Mouse (Mus musculus): Measurements from ENCODE around the gene Tmem82.

The Tmem82 gene

GRCm38 (mm10) chr4:141627502-141627901 lies 9.1 kb upstream of the Tmem82 start:
- Histone ChIP-seq H3K36me3 (ENCODE audit: control insufficient read depth, insufficient read depth, low read length, poor library complexity, severe bottlenecking) (peaks cover 8% of the 10 kb centered on the region; the same call in 1 of the 2 replicates), H3K27me3 (ENCODE audit: control insufficient read depth, insufficient read depth, low read length, poor library complexity, severe bottlenecking) (no peaks in the 10 kb centered on the region)
- DNase-seq (ENCODE audit: low read depth, low spot score), result no peak

- no peak for DNase-seq (ENCODE audit: low read depth, low spot score)
- Histone ChIP-seq H3K27me3 (ENCODE audit: control insufficient read depth, insufficient read depth, low read length, poor library complexity, severe bottlenecking) (no peaks in the 10 kb centered on the region), H3K36me3 (ENCODE audit: control insufficient read depth, insufficient read depth, low read length, poor library complexity, severe bottlenecking) (peaks cover 8% of the 10 kb centered on the region; the same call in 1 of the 2 replicates)
These were observed 7.5 kb upstream of the Tmem82 start for GRCm38 (mm10) chr4:141625774-141626550.

- Histone ChIP-seq H3K27me3 (ENCODE audit: control insufficient read depth, insufficient read depth, low read length, poor library complexity, severe bottlenecking) (no peaks in the 10 kb centered on the region), H3K36me3 (ENCODE audit: control insufficient read depth, insufficient read depth, low read length, poor library complexity, severe bottlenecking) (peaks cover 5% of the 10 kb centered on the region; the same call in 1 of the 2 replicates)
- DNase-seq (ENCODE audit: low read depth, low spot score), result peak; percentile 80
These were observed 6.7 kb upstream of the Tmem82 start for GRCm38 (mm10) chr4:141624983-141625773.

GRCm38 (mm10) chr4:141624134-141624533 lies 5.7 kb upstream of the Tmem82 start:
- H3K36me3 ChIP-seq (ENCODE audit: control insufficient read depth, insufficient read depth, low read length, poor library complexity, severe bottlenecking), result 0 out of 2 replicates have a peak, but pooled peaks cover 3% of the 10 kb centered on the region
- H3K27me3 ChIP-seq (ENCODE audit: control insufficient read depth, insufficient read depth, low read length, poor library complexity, severe bottlenecking), result no peaks in the 10 kb centered on the region
- DNase-seq (ENCODE audit: low read depth, low spot score), result no peak

- no peaks in the 10 kb centered on the region for H3K27me3 ChIP-seq (ENCODE audit: control insufficient read depth, insufficient read depth, low read length, poor library complexity, severe bottlenecking)
- 0 out of 2 replicates have a peak, but pooled peaks cover 3% of the 10 kb centered on the region for H3K36me3 ChIP-seq (ENCODE audit: control insufficient read depth, insufficient read depth, low read length, poor library complexity, severe bottlenecking)
- DNase-seq (ENCODE audit: low read depth, low spot score), result no peak
These were observed 5.2 kb upstream of the Tmem82 start, which contains the start of gene Slc25a34 for GRCm38 (mm10) chr4:141623666-141624065. Gene Slc25a34, minus strand, starts transcription at chr4:141623821.

- no peak for DNase-seq (ENCODE audit: low read depth, low spot score)
- H3K36me3 ChIP-seq (ENCODE audit: control insufficient read depth, insufficient read depth, low read length, poor library complexity, severe bottlenecking), result 0 out of 2 replicates have a peak, but pooled peaks cover 1% of the 10 kb centered on the region
- no peaks in the 10 kb centered on the region for H3K27me3 ChIP-seq (ENCODE audit: control insufficient read depth, insufficient read depth, low read length, poor library complexity, severe bottlenecking)
These were observed 4.6 kb upstream of the Tmem82 start for GRCm38 (mm10) chr4:141623037-141623436.

GRCm38 (mm10) chr4:141622580-141622979 lies 4.1 kb upstream of the Tmem82 start:
- no peaks in the 10 kb centered on the region for H3K36me3 ChIP-seq (ENCODE audit: control insufficient read depth, insufficient read depth, low read length, poor library complexity, severe bottlenecking)
- no peak for DNase-seq (ENCODE audit: low read depth, low spot score)
- no peaks in the 10 kb centered on the region for H3K27me3 ChIP-seq (ENCODE audit: control insufficient read depth, insufficient read depth, low read length, poor library complexity, severe bottlenecking)

- Histone ChIP-seq H3K36me3 (ENCODE audit: control insufficient read depth, insufficient read depth, low read length, poor library complexity, severe bottlenecking) (no peaks in the 10 kb centered on the region), H3K27me3 (ENCODE audit: control insufficient read depth, insufficient read depth, low read length, poor library complexity, severe bottlenecking) (no peaks in the 10 kb centered on the region)
- no peak for DNase-seq (ENCODE audit: low read depth, low spot score)
These were observed 3.7 kb upstream of the Tmem82 start for GRCm38 (mm10) chr4:141622091-141622490.

- H3K36me3 ChIP-seq (ENCODE audit: control insufficient read depth, insufficient read depth, low read length, poor library complexity, severe bottlenecking), result no peaks in the 10 kb centered on the region
- no peak for DNase-seq (ENCODE audit: low read depth, low spot score)
- H3K27me3 ChIP-seq (ENCODE audit: control insufficient read depth, insufficient read depth, low read length, poor library complexity, severe bottlenecking), result no peaks in the 10 kb centered on the region
These were observed 2.9 kb upstream of the Tmem82 start for GRCm38 (mm10) chr4:141621297-141621696.

- Histone ChIP-seq H3K27me3 (ENCODE audit: control insufficient read depth, insufficient read depth, low read length, poor library complexity, severe bottlenecking) (no peaks in the 10 kb centered on the region), H3K36me3 (ENCODE audit: control insufficient read depth, insufficient read depth, low read length, poor library complexity, severe bottlenecking) (no peaks in the 10 kb centered on the region)
- no peak for DNase-seq (ENCODE audit: low read depth, low spot score)
These were observed 958 bp upstream of the Tmem82 start for GRCm38 (mm10) chr4:141619299-141619883.

GRCm38 (mm10) chr4:141617863-141618564 lies 419 bp downstream of the Tmem82 start:
- H3K27me3 ChIP-seq (ENCODE audit: control insufficient read depth, insufficient read depth, low read length, poor library complexity, severe bottlenecking), result no peaks in the 10 kb centered on the region
- DNase-seq (ENCODE audit: low read depth, low spot score), result peak; percentile 31
- H3K36me3 ChIP-seq (ENCODE audit: control insufficient read depth, insufficient read depth, low read length, poor library complexity, severe bottlenecking), result no peaks in the 10 kb centered on the region

GRCm38 (mm10) chr4:141617299-141617698 lies 1.1 kb downstream of the Tmem82 start:
- Histone ChIP-seq H3K36me3 (ENCODE audit: control insufficient read depth, insufficient read depth, low read length, poor library complexity, severe bottlenecking) (no peaks in the 10 kb centered on the region), H3K27me3 (ENCODE audit: control insufficient read depth, insufficient read depth, low read length, poor library complexity, severe bottlenecking) (no peaks in the 10 kb centered on the region)
- peak; percentile 78 for DNase-seq (ENCODE audit: low read depth, low spot score)

- H3K36me3 ChIP-seq (ENCODE audit: control insufficient read depth, insufficient read depth, low read length, poor library complexity, severe bottlenecking), result no peaks in the 10 kb centered on the region
- DNase-seq (ENCODE audit: low read depth, low spot score), result no peak
- H3K27me3 ChIP-seq (ENCODE audit: control insufficient read depth, insufficient read depth, low read length, poor library complexity, severe bottlenecking), result no peaks in the 10 kb centered on the region
These were observed 1.6 kb downstream of the Tmem82 start for GRCm38 (mm10) chr4:141616811-141617210.

- no peak for DNase-seq (ENCODE audit: low read depth, low spot score)
- no peaks in the 10 kb centered on the region for H3K36me3 ChIP-seq (ENCODE audit: control insufficient read depth, insufficient read depth, low read length, poor library complexity, severe bottlenecking)
- no peaks in the 10 kb centered on the region for H3K27me3 ChIP-seq (ENCODE audit: control insufficient read depth, insufficient read depth, low read length, poor library complexity, severe bottlenecking)
These were observed 3.5 kb downstream of the Tmem82 start for GRCm38 (mm10) chr4:141614946-141615345.

Data from splenic B cell, adult 2 months (primary cell).